Mouse (Mus musculus) kidney, adult 2 months (tissue): ENCODE measurements around the gene Apof. TPM values are rescaled to one million over a fixed set of nuclear protein-coding genes. Genes with fewer than 3 reads are reported as not detected.
A peak's percentile ranks its signal among the peaks of the same experiment; 100 is the strongest.
"Not testable (repeated sequence)": the region's sequence is repeated elsewhere in the genome, so short reads cannot be mapped to it uniquely, and the experiment has no call there.

Source experiments
- DNase-seq: peaks from one replicate; pipeline ENCODE4 v3.0.0; 2021
- H3K27ac ChIP-seq: fragments of 200-500 bp; 2 replicates; pipeline ENCODE4 v1.5.1; 2012; ENCODE audit warnings: low read depth, low read length, control low read depth, inconsistent platforms; ENCODE audit not compliant: insufficient read depth
- H3K27me3 ChIP-seq: fragments of 200-500 bp; replicated peaks from 2 replicates; pipeline ENCODE4 v1.6.1; 2012; ENCODE audit warnings: mild to moderate bottlenecking, moderate library complexity, low read length, inconsistent platforms; ENCODE audit not compliant: control insufficient read depth, insufficient read depth
- H3K36me3 ChIP-seq: fragments of 200-500 bp; 2 replicates; pipeline ENCODE4 v1.6.1; 2012; ENCODE audit warnings: mild to moderate bottlenecking, moderate library complexity, low read length, inconsistent platforms; ENCODE audit not compliant: control insufficient read depth, insufficient read depth
- H3K4me1 ChIP-seq: fragments of 200-500 bp; 2 replicates; pipeline ENCODE4 v1.6.1; 2011; ENCODE audit warnings: low read length; ENCODE audit not compliant: control insufficient read depth, insufficient read depth
- H3K4me3 ChIP-seq: fragments of 200-500 bp; 2 replicates; pipeline ENCODE4 v1.5.1; 2011; ENCODE audit warnings: mild to moderate bottlenecking, low read depth, low read length, control low read depth; ENCODE audit not compliant: insufficient read depth
- CTCF ChIP-seq: fragments of 200-500 bp; conservative IDR thresholded peaks from 2 replicates; pipeline ENCODE4 v1.5.1; 2011; ENCODE audit warnings: low read depth, mild to moderate bottlenecking, control low read depth, low read length, moderate library complexity, mixed read lengths; ENCODE audit not compliant: insufficient read depth, insufficient read length
- POLR2A ChIP-seq: fragments of 200-500 bp; IDR thresholded peaks from one replicate; pipeline ENCODE4 v1.6.1; 2011; ENCODE audit warnings: low read depth, low read length, control low read depth
- WGBS: fragments of 180-500 bp; shearing (Covaris S2); methylation state at CpG from one replicate; pipeline ENCODE4 v1.1.7; 2018; 5-methylcytosine and 5-hydroxymethylcytosine counted together
- polyA plus RNA-seq: library from polyadenylated mRNA; depleted of rRNA; stranded (reverse); fragments of >200 nt; gene quantifications from 2 replicates; pipeline ENCODE4 v1.2.3, GENCODE M21; 2012

Gene Apof
- polyA plus RNA-seq, 1 experiment = 0.08 TPM

GRCm38 (mm10) chr10:128258953-128259352 lies 9.5 kb upstream of the Apof start:
- Histone ChIP-seq H3K4me3 (no peak overlapping the region), H3K36me3 (no peaks in the 10 kb centered on the region), H3K4me1 (no peaks in the 10 kb centered on the region)

DNA sequence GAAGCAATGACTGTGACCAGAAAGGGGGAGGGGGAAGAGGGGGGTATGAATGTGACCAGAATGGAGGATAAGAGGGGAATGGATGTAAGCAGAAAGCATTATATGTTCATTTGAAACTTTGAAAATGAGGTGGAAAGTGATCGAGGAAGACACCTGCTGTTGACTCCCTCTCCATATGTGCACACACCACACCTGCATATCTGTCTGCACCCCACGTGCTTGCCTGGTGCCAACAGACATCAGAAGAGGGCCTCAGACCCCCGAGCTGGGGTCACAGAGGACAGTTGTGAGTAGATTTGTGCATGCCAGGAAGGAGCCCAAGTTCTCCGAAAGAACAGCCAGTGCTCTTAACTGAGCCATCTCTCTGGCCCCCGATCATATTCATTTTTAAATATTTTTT lies 8.5 kb upstream of the Apof start:
- H3K4me3 ChIP-seq = no peak overlapping the region
- TF ChIP-seq CTCF (no peak), POLR2A (no peak)
- no peak overlapping the region for H3K27ac ChIP-seq
- WGBS = 87% methylated on average over 5 of the region's 5 CpGs
- H3K27me3 ChIP-seq = no peaks in the 10 kb centered on the region
- no peaks in the 10 kb centered on the region for H3K36me3 ChIP-seq
- H3K4me1 ChIP-seq = no peaks in the 10 kb centered on the region
- no peak for DNase-seq

More at GRCm38 (mm10) chr10:128258953-128259352, 9.5 kb upstream of the Apof start:
- WGBS = 72% methylated on average over 4 of the region's 4 CpGs
- DNase-seq = no peak
- TF ChIP-seq POLR2A = no peak
- no peak for TF ChIP-seq CTCF
- Histone ChIP-seq H3K27me3 (no peaks in the 10 kb centered on the region), H3K27ac (no peak overlapping the region)

GRCm38 (mm10) chr10:128260376-128260775 lies 8.1 kb upstream of the Apof start:
- H3K4me3 ChIP-seq, H3K4me1 ChIP-seq, H3K27me3 ChIP-seq, DNase-seq, H3K27ac ChIP-seq, H3K36me3 ChIP-seq: not testable (repeated sequence)
- WGBS = 90% methylated on average over 7 of the region's 7 CpGs

DNA sequence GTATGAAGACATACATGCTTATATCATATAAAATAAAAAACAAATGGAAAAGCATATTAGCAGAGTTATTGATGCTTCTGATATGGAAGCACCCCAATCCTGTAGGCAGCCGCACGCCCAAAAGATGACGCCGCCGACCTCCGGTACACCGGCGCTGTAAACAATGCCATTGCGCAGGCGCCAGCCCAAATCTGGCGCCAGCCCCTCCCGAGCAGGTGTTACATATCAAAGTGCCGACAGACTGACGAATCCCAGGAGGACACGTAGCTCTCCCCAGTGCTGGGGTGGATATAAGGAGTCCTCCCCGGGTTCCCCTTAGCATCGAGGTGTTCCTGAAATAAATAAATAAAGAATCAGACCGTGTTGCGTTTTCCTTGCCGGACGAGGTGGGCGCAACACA lies 6.2 kb upstream of the Apof start:
- no peaks in the 10 kb centered on the region for H3K27me3 ChIP-seq
- no peak for TF ChIP-seq CTCF
- TF ChIP-seq POLR2A = no peak
- no peaks in the 10 kb centered on the region for H3K4me1 ChIP-seq
- H3K4me3 ChIP-seq = no peak overlapping the region
- no peak for DNase-seq
- 85% methylated on average over 22 of the region's 22 CpGs for WGBS
- no peaks in the 10 kb centered on the region for H3K36me3 ChIP-seq
- H3K27ac ChIP-seq = no peak overlapping the region

DNA sequence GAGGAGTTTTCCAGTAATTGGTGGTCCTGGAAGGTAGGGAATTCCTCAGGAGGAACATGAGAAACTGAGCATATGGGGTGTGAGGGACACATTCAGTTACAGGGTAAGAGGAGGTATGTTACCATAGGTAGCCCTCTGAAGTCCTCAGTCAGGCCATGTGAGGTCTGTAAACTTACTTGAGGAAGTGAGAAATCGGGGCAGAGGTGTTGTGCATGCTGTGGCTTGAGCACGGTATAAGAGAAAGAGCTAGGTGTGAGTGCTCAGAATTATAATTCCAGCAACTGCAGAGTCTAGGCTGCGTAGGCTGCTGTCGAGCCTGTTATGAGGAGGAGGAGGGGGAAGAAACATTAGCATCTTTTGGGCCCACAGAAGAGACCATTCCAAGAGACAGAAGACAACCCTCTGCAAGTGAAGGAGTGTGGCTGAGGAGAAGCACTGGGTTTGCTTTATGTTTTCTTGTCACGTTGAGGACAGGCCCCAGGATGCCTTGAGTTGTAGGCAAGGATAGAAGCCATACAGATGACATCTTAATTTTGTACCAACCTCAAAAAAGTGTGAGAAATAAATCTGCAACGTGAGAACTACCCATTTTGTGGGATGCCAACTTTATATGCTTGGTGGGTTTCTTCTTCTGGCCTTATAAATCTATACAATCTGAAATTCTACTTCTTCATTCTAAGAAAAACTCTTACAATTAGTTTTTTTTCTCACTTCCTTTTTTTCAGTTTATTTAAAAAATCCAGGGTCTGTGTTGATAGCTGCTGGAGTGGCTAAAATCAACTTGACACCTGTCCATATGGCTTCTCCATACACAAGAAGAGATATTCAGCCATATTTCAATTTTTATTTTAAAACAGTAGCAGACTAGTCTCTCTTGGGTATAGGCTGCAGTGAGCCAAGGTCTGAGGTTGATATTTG lies 4.8 kb upstream of the Apof start:
- no peak for DNase-seq
- no peak overlapping the region for H3K27ac ChIP-seq

GRCm38 (mm10) chr10:128269206-128269910 lies 887 bp downstream of the Apof start:
- 94% methylated on average over 16 of the region's 16 CpGs for WGBS

More for the DNA sequence above, 4.8 kb upstream of the Apof start:
- 72% methylated on average over 6 of the region's 6 CpGs for WGBS
- H3K36me3 ChIP-seq = no peaks in the 10 kb centered on the region
- H3K4me1 ChIP-seq = no peaks in the 10 kb centered on the region
- no peak overlapping the region for H3K4me3 ChIP-seq
- TF ChIP-seq CTCF (no peak), POLR2A (no peak)
- no peaks in the 10 kb centered on the region for H3K27me3 ChIP-seq

DNA sequence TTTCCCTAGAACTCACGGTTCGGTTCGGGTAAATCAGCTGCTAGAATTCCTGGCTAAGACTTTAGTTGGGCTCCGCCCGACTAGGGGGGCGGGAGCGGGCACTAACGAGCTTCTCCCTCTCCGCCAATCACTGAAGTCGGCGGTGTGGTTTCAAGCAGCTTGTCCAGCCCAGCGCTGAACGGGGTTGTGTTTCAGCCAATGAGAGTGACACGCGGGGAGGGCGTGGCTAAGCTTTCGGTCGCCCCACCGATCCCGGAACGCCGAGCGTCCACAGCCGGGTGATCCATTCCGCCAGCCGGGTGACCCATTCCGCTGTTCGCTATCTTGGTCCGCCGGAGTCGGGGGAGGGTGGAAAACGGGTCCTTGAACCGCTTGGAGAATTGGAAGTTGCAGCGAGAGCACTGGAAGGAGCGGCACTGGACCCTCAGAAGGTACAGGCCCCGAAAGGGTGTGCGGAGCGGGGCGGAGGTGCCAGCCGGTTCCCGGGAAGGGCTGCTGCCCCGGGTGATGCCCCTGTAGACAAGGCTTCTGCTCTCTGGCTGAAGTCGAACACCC lies 1.9 kb downstream of the Apof start, which contains the start of gene Stat2:
Gene Stat2 (plus strand): TSS at position 273 of the 555 bp plus-strand sequence.
- Histone ChIP-seq H3K36me3 (no peaks in the 10 kb centered on the region), H3K27ac (peak within 1 kb of the TSS; percentile 77), H3K4me1 (peaks cover 3% of the 10 kb centered on the region; the same call in 1 of the 2 replicates), H3K4me3 (peak within 1 kb of the TSS; percentile 84), H3K27me3 (no peaks in the 10 kb centered on the region)
- under 1% methylated on average over 43 of the region's 43 CpGs for WGBS
- DNase-seq = peak; percentile 100
- TF ChIP-seq CTCF (no peak), POLR2A (peak; percentile 92)

More at GRCm38 (mm10) chr10:128269206-128269910, 887 bp downstream of the Apof start:
- H3K4me1 ChIP-seq = peaks cover 3% of the 10 kb centered on the region; the same call in 1 of the 2 replicates
- H3K27ac ChIP-seq = peak overlapping the region; percentile 20; the same call in 1 of the 2 replicates
- no peak overlapping the region for H3K4me3 ChIP-seq
- no peak for TF ChIP-seq POLR2A
- TF ChIP-seq CTCF = no peak
- no peak for DNase-seq
- H3K27me3 ChIP-seq = no peaks in the 10 kb centered on the region
- H3K36me3 ChIP-seq = no peaks in the 10 kb centered on the region
